ENCODE assay signal across 8 mouse cellular contexts in the genomic region with DNA sequence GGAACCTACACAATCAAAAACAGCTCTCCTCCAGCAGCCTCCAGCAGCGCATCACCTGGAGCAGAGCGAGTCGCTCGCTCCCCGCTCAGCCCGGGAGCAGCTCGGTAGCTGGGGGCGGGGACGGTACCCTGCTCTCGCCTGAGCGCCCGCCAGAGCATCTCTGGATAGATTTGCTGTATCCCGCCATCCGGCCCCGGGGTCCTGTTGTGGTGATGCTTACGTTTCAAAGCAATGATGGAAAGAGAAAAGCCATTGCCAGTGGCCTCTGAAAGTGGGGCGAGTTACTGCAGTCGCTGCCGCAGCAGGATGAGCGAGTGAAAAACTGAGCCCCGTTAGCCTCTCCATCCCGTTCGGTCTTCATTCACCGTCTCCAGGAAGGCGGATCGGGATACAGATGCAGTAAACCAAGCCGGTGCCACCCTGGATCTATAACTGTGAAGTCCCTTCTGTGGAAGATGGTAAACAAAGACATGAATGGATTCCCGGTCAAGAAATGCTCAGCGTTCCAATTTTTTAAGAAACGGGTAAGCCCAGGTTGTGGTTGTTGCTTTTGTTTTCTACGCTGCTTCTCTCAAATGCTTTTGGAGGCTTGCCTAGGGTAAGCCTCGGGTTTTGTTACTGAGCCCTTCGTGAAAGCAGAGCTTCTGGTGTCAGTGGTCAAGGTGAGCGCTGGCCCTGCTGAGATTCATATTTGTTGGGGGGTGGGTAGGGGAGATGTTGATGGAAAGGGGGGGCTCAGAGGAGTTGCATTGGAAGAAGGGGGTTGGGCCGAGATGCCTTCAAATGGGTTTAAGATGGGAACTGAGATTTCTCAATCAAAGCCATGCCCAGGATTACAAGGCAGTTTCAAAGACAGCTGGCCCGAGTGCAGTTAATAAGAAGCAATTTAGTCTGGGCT. TPM values are rescaled to one million over a fixed set of nuclear protein-coding genes. Genes with fewer than 3 reads are reported as not detected.
DNase-seq lines count a peak whose midpoint lies in the region; ATAC-seq and TF ChIP-seq lines count a peak whose summit lies in the region.

A gene (plus strand): TSS at position 1 of the 898 bp plus-strand sequence.

- no peak for DNase-seq in urinary bladder, adult 2 months (ENCODE audit: low spot score)
- no peak for DNase-seq in urinary bladder, adult 18-20 months (ENCODE audit: low spot score in 2 of 2)
- DNase-seq in cerebellum, adult 9-11 months: peak; percentile 84
- DNase-seq in frontal cortex, postnatal 14 days (ENCODE audit: low spot score in 2 of 2): peak; percentile 40 to 65
- DNase-seq in hindbrain, embryonic 14.5 days (ENCODE audit: low spot score): peak; percentile 69
- DNase-seq in limb, embryonic 10.5 days (ENCODE audit: low spot score): peak; percentile 71
- peak; percentile 33 to 40 for DNase-seq in thymus, postnatal 36 days

- peak; percentile 91 for ATAC-seq in hindbrain, embryonic 14.5 days (ENCODE audit: low FRiP score)

- under 1% methylated on average over 36 of the region's 36 CpGs for WGBS in hindbrain, embryonic 14.5 days
- under 1% methylated on average over 36 of the region's 36 CpGs for WGBS in limb, embryonic 10.5 days

- H3K36me3 ChIP-seq in hindbrain, embryonic 14.5 days (replicated peaks; ENCODE audit: control insufficient read depth, insufficient read depth): no peaks in the 10 kb centered on the region
- no peaks in the 10 kb centered on the region for H3K36me3 ChIP-seq in limb, embryonic 10.5 days
- no peaks in the 10 kb centered on the region for H3K36me3 ChIP-seq in myocyte (ENCODE audit: control insufficient read depth, insufficient read depth)

- H3K9ac ChIP-seq in hindbrain, embryonic 14.5 days: peak within 1 kb of the TSS; percentile 78

- TF ChIP-seq POLR2A in myocyte (IDR thresholded peaks at IDR 0.05; ENCODE audit: insufficient read length, low read depth): no peak

- no peaks in the 10 kb centered on the region for H3K79me2 ChIP-seq in myocyte (ENCODE audit: control insufficient read depth, insufficient read depth)

- H3K4me1 ChIP-seq in hindbrain, embryonic 14.5 days (replicated peaks; ENCODE audit: control insufficient read depth, insufficient read depth, low read length): peaks cover 25% of the 10 kb centered on the region; the same call in 1 of the 2 replicates
- peaks cover 37% of the 10 kb centered on the region for H3K4me1 ChIP-seq in limb, embryonic 10.5 days

- H3K4me2 ChIP-seq in hindbrain, embryonic 14.5 days (replicated peaks): peak within 1 kb of the TSS; percentile 70
- H3K4me2 ChIP-seq in myocyte (ENCODE audit: low read depth): no peak within 1 kb of the TSS

- H3K4me3 ChIP-seq in hindbrain, embryonic 14.5 days (replicated peaks; ENCODE audit: low read length): peak within 1 kb of the TSS; percentile 54
- H3K4me3 ChIP-seq in limb, embryonic 10.5 days: peak within 1 kb of the TSS; percentile 61
- H3K4me3 ChIP-seq in myocyte: no peak within 1 kb of the TSS

- no peak within 1 kb of the TSS for H3ac ChIP-seq in myocyte (ENCODE audit: control insufficient read depth, insufficient read length)

- no peaks in the 10 kb centered on the region for H3K27me3 ChIP-seq in hindbrain, embryonic 14.5 days (ENCODE audit: control insufficient read depth, insufficient read depth, low read length)
- H3K27me3 ChIP-seq in limb, embryonic 10.5 days (ENCODE audit: low read depth, poor library complexity, severe bottlenecking): no peaks in the 10 kb centered on the region
- H3K27me3 ChIP-seq in myocyte (ENCODE audit: control insufficient read depth, insufficient read depth, insufficient read length): no peaks in the 10 kb centered on the region

- H3K27ac ChIP-seq in hindbrain, embryonic 14.5 days: peak within 1 kb of the TSS; percentile 96
- H3K27ac ChIP-seq in limb, embryonic 10.5 days: peak within 1 kb of the TSS; percentile 83

- no peaks in the 10 kb centered on the region for H3K9me3 ChIP-seq in hindbrain, embryonic 14.5 days (ENCODE audit: control insufficient read depth, low read length)
- H3K9me3 ChIP-seq in limb, embryonic 10.5 days (replicated peaks): no peaks in the 10 kb centered on the region

TF ChIP-seq in myocyte, 11 proteins besides CTCF, POLR2A, EP300 and RAD21:
- TF ChIP-seq POLR2AphosphoS2 (IDR thresholded peaks at IDR 0.05; ENCODE audit: insufficient read length, low read depth): no peak
- TF ChIP-seq MYOG (IDR thresholded peaks at IDR 0.05; ENCODE audit: control insufficient read depth in 1 of 3, insufficient read depth in 1 of 3, insufficient read length in 2 of 3, low read depth in 2 of 3): no peak
- no peak for TF ChIP-seq CEBPB (IDR thresholded peaks at IDR 0.05; ENCODE audit: insufficient read depth, poor library complexity, severe bottlenecking)
- TF ChIP-seq TCF3 (IDR thresholded peaks at IDR 0.05; ENCODE audit: insufficient read length, low read depth): no peak
- TF ChIP-seq MYOD1 (IDR thresholded peaks at IDR 0.05; ENCODE audit: control insufficient read depth in 1 of 3, insufficient read length in 2 of 3, low read depth in 2 of 3): no peak
- no peak for TF ChIP-seq USF1 (IDR thresholded peaks at IDR 0.05; ENCODE audit: low read depth)
- no peak for TF ChIP-seq MAX (IDR thresholded peaks at IDR 0.05; ENCODE audit: low read depth)
- no peak for TF ChIP-seq E2F4 (IDR thresholded peaks at IDR 0.05; ENCODE audit: insufficient read depth)
- no peak for TF ChIP-seq TCF12 (IDR thresholded peaks at IDR 0.05; ENCODE audit: insufficient read depth, poor library complexity, severe bottlenecking)
- no peak for TF ChIP-seq SRF (IDR thresholded peaks at IDR 0.05; ENCODE audit: control insufficient read depth, insufficient read length, low read depth)
- TF ChIP-seq REST (IDR thresholded peaks at IDR 0.05; ENCODE audit: insufficient read depth, insufficient read length): no peak

RNA-seq across cellular contexts. Expression of the gene that starts here (rescaled TPM):
- 38.3 and 44.5 TPM in 2 replicates for polyA plus RNA-seq in urinary bladder, adult 2 months (2012; rRNA removed)
- polyA plus RNA-seq in hindbrain, embryonic 14.5 days (2014; fragmentation: Nextera tagmentation; extraction: Ambion mirVana): 41.4 and 44.3 TPM in 2 replicates
- polyA plus RNA-seq in limb, embryonic 10.5 days (2016; fragmentation: Nextera tagmentation; extraction: Ambion mirVana): 8.6 and 13.0 TPM in 2 replicates
- polyA plus RNA-seq in myocyte (2012; fragmentation: generic; extraction: Trizol): 10.3 TPM

Comparison
In these comparisons a context has a peak if more than half of its experiments do, and no peak if none do; other contexts are left out.
1. DNase-seq: peak in cerebellum, adult 9-11 months (single experiment), frontal cortex, postnatal 14 days (2 of 2), hindbrain, embryonic 14.5 days (single experiment), limb, embryonic 10.5 days (single experiment) and thymus, postnatal 36 days (2 of 2); none in urinary bladder, adult 2 months (single experiment) and urinary bladder, adult 18-20 months (0 of 2).